Mouse (Mus musculus) limb, embryonic 13.5 days (tissue): ENCODE data around the gene Itpkb. TPM values are rescaled to one million over a fixed set of nuclear protein-coding genes. Genes with fewer than 3 reads are reported as not detected.

Experiments
- ATAC-seq: fragments of 200-750 bp; cut with Nextera tagmentation; 2 replicates; pipeline ENCODE4 v1.8.0; 2017; ENCODE audit warnings: low read depth, moderate number of reproducible peaks, moderate TSS enrichment; ENCODE audit not compliant: low FRiP score
- H3K27ac ChIP-seq: fragments of 300-500 bp; sonication (generic); 2 replicates; pipeline ENCODE4 v1.5.1; 2015; ENCODE audit warnings: inconsistent platforms, mild to moderate bottlenecking, moderate library complexity
- H3K27me3 ChIP-seq: fragments of 300-500 bp; sonication (generic); 2 replicates; pipeline ENCODE4 v1.6.1; 2015; ENCODE audit warnings: mild to moderate bottlenecking, inconsistent platforms
- H3K36me3 ChIP-seq: fragments of 300-500 bp; sonication (generic); 2 replicates; pipeline ENCODE4 v1.6.1; 2015; ENCODE audit warnings: inconsistent platforms, mild to moderate bottlenecking, moderate library complexity
- H3K4me1 ChIP-seq: fragments of 300-500 bp; sonication (generic); 2 replicates; pipeline ENCODE4 v1.6.1; 2015; ENCODE audit warnings: inconsistent platforms
- H3K4me2 ChIP-seq: fragments of 300-500 bp; sonication (generic); replicated peaks from 2 replicates; pipeline ENCODE4 v1.6.1; 2015; ENCODE audit warnings: inconsistent platforms, mild to moderate bottlenecking, moderate library complexity
- H3K4me3 ChIP-seq: fragments of 300-500 bp; sonication (generic); 2 replicates; pipeline ENCODE4 v1.5.1; 2015; ENCODE audit warnings: moderate library complexity, mild to moderate bottlenecking, inconsistent platforms
- H3K9ac ChIP-seq: fragments of 300-500 bp; sonication (generic); 2 replicates; pipeline ENCODE4 v1.6.1; 2015; ENCODE audit warnings: mild to moderate bottlenecking, inconsistent platforms
- H3K9me3 ChIP-seq: fragments of 300-500 bp; sonication (generic); 2 replicates; pipeline ENCODE4 v1.6.1; 2016; ENCODE audit warnings: inconsistent platforms
- WGBS: fragments of 180-500 bp; shearing (Covaris S2); methylation state at CpG from one replicate; pipeline ENCODE4 v1.1.7; 2015; 5-methylcytosine and 5-hydroxymethylcytosine counted together
- polyA plus RNA-seq: library from polyadenylated mRNA; unstranded; fragments of >200 nt; fragmentation: Nextera tagmentation; extraction: Ambion mirVana; gene quantifications from 2 replicates; pipeline ENCODE4 v1.2.1, GENCODE M21; 2015

The Itpkb gene
- polyA plus RNA-seq, 1 experiment from 2014 or later: 10.1 TPM

DNA sequence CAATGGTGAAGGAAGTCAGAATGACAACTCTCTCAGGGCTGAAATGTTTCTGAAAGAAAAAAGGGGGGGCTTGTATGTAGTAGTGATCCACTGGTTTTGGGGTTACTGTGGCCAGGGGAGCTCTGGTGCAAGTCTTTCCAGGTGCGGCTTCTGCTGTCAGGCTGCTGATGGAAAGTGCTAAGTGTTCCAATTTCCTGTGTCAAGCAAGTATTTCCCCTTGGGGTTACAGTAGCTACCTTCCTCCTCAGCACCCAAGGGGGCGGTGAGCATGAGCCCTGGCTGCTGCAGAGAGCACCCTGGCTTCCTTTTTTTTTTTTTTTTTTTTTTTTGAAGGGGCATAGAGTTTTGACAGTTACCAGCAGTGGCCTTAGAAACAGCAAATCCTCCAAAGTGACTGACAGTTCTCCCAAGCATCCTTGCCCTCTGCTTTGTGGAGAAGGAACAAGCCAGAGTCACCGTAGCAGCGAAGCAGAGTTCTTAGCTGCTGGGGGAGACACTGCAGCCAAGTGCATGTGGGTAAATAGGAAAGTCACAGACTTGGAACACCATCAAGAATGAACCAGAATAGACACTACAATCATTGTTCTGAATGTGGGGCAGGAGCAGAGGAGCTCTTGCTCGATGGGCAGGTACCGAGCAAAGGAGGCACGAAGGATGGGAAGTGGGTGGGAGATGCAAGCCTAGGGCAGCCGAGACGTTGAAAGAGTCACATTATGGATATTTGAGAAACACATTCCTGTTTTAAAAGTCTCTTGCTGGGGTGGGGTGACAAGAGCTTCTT, 62.9 kb downstream of the Itpkb start:
- no peak overlapping the region for H3K4me3 ChIP-seq
- no peak overlapping the region for H3K4me2 ChIP-seq
- no peak for ATAC-seq
- H3K27ac ChIP-seq: no peak overlapping the region
- 73% methylated on average over 9 of the region's 9 CpGs for WGBS
- no peak overlapping the region for H3K9ac ChIP-seq
- peaks cover 25% of the 10 kb centered on the region for H3K4me1 ChIP-seq
- H3K27me3 ChIP-seq: no peaks in the 10 kb centered on the region
- peaks cover 3% of the 10 kb centered on the region; the same call in 1 of the 2 replicates for H3K9me3 ChIP-seq
- no peaks in the 10 kb centered on the region for H3K36me3 ChIP-seq

DNA sequence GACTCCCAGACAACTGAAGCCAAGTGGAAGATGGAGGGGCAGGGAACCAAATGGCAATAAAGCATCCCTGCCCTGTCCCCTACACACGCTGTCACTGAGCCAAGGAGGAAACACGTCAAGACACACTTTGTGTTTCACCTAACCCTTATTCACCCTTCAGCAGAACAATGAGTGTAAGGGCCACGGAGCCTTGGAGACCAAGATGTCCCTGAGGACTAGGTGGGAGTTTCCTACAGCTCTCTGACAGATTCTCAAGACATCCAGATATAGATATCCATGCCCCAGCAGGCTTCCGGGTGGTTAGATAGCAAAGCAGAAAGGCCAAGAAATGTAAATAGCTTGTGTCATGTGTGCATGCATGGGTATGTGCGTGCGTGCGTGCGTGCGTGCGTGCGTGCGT, 63.6 kb downstream of the Itpkb start:
- Histone ChIP-seq H3K27ac (no peak overlapping the region), H3K4me1 (peaks cover 18% of the 10 kb centered on the region), H3K9ac (no peak overlapping the region), H3K36me3 (no peaks in the 10 kb centered on the region), H3K27me3 (no peaks in the 10 kb centered on the region), H3K4me2 (no peak overlapping the region), H3K9me3 (peaks cover 3% of the 10 kb centered on the region; the same call in 1 of the 2 replicates), H3K4me3 (no peak overlapping the region)
- ATAC-seq: no peak
- WGBS: 90% methylated on average over 12 of the region's 12 CpGs

DNA sequence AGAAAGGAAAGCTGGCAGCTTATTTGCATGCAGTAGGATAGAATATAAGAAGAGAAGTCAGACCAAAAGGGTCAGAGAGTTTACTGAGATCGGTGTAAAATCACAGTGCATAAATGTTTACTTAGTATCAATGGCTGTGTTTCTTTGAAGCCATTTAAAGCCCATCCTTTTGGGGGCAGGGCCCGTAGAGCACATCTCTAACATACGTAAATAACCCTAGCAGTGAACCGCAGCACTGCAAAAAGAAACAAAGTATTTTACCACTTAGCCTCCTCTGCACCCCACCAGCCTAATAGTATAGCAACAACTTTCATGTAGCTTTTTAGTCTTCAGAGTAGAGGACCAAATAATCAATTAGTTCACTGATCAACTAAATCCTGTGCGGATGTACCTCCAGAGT, 67.4 kb downstream of the Itpkb start:
- H3K9ac ChIP-seq: no peak overlapping the region
- no peak for ATAC-seq
- 69% methylated on average over 5 of the region's 5 CpGs for WGBS
- H3K36me3 ChIP-seq: no peaks in the 10 kb centered on the region
- no peak overlapping the region for H3K4me2 ChIP-seq
- no peak overlapping the region for H3K27ac ChIP-seq
- no peak overlapping the region for H3K4me3 ChIP-seq
- H3K4me1 ChIP-seq: peaks cover 32% of the 10 kb centered on the region
- H3K9me3 ChIP-seq: no peaks in the 10 kb centered on the region
- H3K27me3 ChIP-seq: no peaks in the 10 kb centered on the region

DNA sequence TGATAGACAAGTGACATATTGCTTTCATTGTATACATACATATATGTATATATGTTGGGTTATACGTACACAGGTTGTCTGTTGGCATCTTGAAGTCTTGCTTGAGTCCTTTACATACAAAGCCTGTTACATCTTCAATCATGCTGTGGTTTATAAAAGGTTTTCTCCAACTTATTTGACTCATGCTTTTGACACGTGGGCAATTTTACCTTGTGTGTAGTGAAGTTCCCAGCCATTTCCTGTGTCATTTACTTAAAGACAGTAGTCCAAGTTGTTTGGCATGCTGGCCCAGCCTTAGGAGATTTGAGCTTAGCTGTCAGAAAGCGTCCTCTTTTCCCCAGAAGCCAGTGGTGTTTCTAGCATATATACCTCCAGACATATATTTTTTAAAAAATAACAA, 68.2 kb downstream of the Itpkb start:
- 76% methylated on average over 3 of the region's 3 CpGs for WGBS
- Histone ChIP-seq H3K36me3 (no peaks in the 10 kb centered on the region), H3K4me3 (no peak overlapping the region), H3K27ac (no peak overlapping the region), H3K4me1 (peaks cover 35% of the 10 kb centered on the region), H3K9ac (no peak overlapping the region), H3K9me3 (no peaks in the 10 kb centered on the region), H3K4me2 (no peak overlapping the region), H3K27me3 (no peaks in the 10 kb centered on the region)
- no peak for ATAC-seq

DNA sequence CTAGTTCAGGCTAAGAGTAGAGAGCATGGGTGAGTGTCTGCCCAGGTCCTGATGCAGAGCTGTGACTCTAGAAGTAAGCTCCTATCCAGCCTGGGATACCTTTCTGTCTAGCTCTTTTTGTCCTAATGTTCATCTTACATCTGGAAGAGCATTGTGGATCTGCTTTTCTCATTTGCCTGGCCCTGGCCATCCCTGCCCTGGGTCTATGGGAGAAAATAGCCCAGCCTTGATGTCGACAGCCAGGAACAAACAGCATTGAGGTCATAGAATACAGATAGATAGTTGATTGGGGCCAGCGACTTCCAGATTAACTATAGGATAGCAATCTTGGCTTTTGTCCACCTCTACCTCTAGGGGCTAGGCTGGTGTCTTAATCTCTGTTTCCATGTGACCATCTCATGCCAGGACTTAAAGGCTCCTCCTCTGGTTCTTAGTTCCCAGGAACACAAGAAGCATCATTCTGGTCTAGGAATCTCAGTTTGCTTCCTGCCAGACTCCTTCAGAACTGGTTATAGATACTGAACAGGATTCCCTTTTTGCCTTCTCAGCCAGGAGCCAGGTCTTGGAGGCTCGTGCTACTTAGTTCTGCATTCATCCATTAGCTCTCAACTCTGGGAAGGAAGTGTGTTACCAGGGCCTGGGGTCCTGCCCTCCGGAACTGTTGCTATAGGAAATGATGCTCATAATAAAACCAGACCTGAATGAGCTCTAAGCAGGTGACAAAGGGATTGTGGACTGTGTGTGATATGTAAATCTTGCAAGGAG, 70.6 kb downstream of the Itpkb start:
- Histone ChIP-seq H3K36me3 (no peaks in the 10 kb centered on the region), H3K4me2 (no peak overlapping the region), H3K27me3 (no peaks in the 10 kb centered on the region), H3K9ac (no peak overlapping the region; the same call in 1 of the 2 replicates), H3K4me1 (peaks cover 58% of the 10 kb centered on the region), H3K27ac (no peak overlapping the region; the same call in 1 of the 2 replicates), H3K4me3 (no peak overlapping the region), H3K9me3 (no peaks in the 10 kb centered on the region)
- ATAC-seq: no peak
- WGBS: 74% methylated on average over 4 of the region's 4 CpGs

DNA sequence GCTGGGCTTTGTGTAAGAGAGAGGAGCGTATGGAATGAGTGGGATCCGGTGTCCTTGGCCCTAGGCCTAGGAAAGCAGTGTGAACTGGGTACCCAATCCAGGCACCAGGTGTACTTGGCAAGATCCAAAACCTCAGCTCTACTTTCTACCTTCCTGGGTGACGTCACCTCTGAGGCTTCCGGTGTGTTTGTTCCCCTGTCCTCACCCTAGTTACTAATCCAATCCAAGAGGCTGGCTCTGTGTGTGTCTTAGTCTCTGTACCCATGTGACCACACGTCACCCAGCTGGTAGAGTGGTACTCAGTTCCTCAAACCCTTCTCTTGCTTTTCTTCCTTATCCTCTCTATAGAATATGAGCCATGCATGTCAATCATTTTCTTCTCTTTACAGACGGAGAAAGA, 71.4 kb downstream of the Itpkb start:
- Histone ChIP-seq H3K4me2 (no peak overlapping the region), H3K36me3 (no peaks in the 10 kb centered on the region), H3K9me3 (no peaks in the 10 kb centered on the region), H3K9ac (no peak overlapping the region), H3K27ac (no peak overlapping the region), H3K27me3 (no peaks in the 10 kb centered on the region), H3K4me1 (peaks cover 66% of the 10 kb centered on the region), H3K4me3 (no peak overlapping the region)
- ATAC-seq: no peak
- WGBS: 90% methylated on average over 6 of the region's 6 CpGs

DNA sequence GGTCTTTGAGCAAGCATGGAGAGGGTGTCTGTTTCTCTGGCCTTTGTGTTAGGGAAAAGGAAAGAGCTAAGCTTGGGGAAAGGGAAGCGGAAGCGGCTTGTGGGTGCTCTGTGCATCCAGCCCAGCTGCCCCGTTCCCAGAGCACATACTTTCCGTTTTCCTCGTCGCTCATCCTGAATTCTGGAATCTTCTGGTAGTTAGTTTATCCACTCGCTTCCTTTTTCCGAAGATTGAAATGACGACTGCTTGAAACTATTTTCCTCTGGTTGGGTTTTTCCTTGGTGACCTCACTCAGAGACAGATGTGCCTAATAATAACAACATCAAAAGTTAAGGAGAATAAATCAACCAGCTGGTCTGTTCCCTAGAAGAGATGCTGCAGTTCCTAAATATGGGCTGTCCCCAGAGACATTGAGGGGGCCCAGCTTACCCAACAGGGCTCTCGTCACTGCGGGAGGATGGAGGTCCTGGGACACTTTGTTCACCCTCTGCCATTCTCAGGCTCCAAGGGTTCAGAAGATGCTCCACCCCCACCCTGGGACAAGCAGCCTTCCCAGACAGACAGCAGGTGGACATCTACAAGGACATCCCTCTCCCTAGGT, 72.3 kb downstream of the Itpkb start:
- WGBS: 78% methylated on average over 11 of the region's 11 CpGs
- Histone ChIP-seq H3K27me3 (no peaks in the 10 kb centered on the region), H3K36me3 (no peaks in the 10 kb centered on the region), H3K4me3 (no peak overlapping the region), H3K9me3 (no peaks in the 10 kb centered on the region), H3K4me1 (peaks cover 72% of the 10 kb centered on the region), H3K27ac (peak overlapping the region; percentile 91), H3K4me2 (no peak overlapping the region), H3K9ac (no peak overlapping the region)
- ATAC-seq: no peak

DNA sequence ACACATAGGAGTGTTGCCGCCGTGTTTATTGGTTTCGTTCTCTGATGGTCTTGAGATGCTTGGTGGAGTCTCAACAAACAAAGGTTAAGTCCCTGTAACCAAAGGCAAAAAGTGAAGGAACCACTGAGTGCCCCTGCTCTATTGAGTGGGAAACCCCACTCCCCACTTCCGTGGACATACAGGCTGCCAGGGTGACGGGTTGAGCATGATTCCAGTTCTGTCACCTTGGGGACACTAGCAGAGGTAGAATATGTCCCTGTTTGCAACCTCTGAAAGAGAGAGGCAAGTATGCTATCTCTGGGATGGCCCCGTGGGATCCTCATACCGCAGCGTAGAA, 73.0 kb downstream of the Itpkb start:
- Histone ChIP-seq H3K36me3 (no peaks in the 10 kb centered on the region), H3K4me1 (peaks cover 76% of the 10 kb centered on the region), H3K4me3 (no peak overlapping the region), H3K9ac (peak overlapping the region; percentile 45; the same call in 1 of the 2 replicates), H3K27me3 (no peaks in the 10 kb centered on the region), H3K27ac (peak overlapping the region; percentile 91), H3K9me3 (no peaks in the 10 kb centered on the region), H3K4me2 (peak overlapping the region; percentile 41)
- WGBS: 87% methylated on average over 8 of the region's 8 CpGs
- no peak for ATAC-seq

DNA sequence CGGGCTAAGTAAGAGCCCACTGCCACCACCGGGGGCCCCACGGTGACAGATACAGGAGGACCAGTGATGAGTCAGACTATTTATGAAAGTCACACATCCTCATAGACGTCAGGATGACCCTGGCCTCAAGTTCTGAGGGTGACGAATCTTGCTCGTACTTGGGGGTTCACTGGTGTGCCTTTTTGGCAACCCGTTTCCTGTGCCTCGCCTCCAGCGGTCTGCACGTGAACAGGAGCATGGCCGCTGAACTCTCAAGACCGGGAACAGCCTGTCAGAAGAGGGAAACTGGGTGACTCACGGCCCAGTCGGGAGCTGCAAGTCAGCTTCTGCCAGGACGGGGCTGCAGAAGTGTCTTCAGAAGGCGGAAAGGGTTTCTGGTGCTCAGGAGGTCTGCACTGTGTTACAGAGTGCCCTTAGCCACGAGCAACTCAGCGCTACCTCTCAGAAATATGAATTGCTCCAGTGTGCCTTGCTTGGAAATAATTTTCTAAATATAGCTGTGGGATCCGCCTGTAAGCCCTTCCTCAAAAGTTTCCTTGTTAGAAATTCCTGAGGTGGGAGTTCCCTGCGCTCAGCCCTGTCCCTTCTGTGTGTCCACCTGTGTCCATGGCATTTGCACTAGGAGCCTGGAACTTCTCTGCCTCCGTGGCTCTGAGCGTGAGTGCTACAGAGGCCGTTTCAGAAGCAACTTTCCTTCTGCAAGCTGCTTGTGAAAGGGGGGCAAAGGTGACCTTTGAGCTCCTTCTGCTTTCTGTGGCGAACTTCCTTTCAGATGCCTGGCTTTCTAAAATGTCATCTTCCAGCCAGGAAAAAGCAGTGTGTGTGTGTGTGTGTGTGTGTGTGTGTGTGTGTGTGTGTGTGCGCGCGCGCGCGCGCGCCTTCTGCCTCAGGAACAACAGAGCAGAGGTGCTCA, 73.7 kb downstream of the Itpkb start:
- H3K4me2 ChIP-seq: peak overlapping the region; percentile 41
- 55% methylated on average over 32 of the region's 32 CpGs for WGBS
- ATAC-seq: peak; percentile 66

DNA sequence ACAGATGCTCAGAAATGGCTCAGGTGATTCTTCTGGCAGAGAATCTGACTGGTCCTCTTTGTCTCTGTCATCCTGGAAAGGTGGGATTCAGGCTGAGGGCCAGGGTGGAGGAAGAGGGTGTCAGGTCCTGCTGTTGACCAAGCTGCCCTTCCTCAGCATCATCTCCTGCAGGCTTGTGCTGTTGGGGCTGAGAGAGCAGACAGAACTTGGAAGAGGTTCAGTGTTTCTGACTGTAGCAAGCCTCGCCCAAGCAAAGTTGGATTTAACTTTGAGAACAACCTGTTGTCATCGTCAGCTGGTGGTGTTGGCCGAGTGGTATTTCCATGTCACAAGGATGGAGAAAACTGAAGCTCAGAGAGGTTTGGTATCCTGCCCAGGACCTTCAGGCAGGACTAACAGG, 74.4 kb downstream of the Itpkb start:
- no peak for ATAC-seq
- H3K27me3 ChIP-seq: no peaks in the 10 kb centered on the region
- H3K9me3 ChIP-seq: no peaks in the 10 kb centered on the region
- peaks cover 90% of the 10 kb centered on the region for H3K4me1 ChIP-seq
- peak overlapping the region; percentile 91 for H3K27ac ChIP-seq
- 88% methylated on average over 3 of the region's 3 CpGs for WGBS
- H3K36me3 ChIP-seq: no peaks in the 10 kb centered on the region
- no peak overlapping the region for H3K9ac ChIP-seq
- no peak overlapping the region for H3K4me3 ChIP-seq
- peak overlapping the region; percentile 41; the same call in 1 of the 2 replicates for H3K4me2 ChIP-seq

More for the DNA sequence above, 73.7 kb downstream of the Itpkb start:
- Histone ChIP-seq H3K4me1 (peaks cover 83% of the 10 kb centered on the region), H3K4me3 (no peak overlapping the region), H3K9me3 (no peaks in the 10 kb centered on the region), H3K9ac (peak overlapping the region; percentile 45; the same call in 1 of the 2 replicates), H3K27ac (peak overlapping the region; percentile 91), H3K27me3 (no peaks in the 10 kb centered on the region), H3K36me3 (no peaks in the 10 kb centered on the region)

DNA sequence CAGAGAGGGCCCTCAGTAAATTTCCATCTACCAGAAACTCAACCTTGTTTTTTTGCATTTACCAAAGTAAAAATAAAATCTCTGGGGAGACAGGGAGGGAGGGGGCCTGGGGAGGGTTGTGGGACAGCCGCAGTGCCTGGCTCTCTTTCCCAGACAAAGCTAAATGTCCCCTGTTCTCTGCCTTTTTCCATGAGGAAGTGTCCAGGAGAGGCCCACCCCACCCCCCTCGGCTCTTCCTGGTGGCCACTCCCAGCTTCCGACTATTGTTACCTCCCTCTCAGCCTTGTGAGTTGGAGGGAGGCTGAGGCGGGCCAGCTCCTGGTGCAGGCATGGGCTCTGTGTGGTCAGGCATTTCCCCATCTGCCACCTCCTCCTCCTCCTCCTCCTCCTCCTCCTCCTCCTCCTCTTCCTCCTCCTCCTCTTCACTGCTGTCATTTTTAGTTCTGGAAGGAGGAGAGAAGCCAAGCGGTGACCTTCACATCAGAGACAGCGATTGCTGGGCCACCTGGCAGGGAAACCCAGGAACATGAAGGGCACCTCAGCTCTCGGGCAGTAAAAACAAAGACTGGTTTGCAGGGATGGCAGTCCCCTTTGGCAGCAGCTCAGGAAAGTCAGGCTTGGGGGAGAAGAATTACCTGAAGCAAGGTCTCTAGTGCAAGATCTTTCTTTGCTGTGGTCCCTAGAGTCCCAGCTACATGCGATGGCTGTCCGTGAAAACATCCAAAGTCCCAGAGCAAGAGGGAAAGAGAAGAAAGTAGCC, 75.5 kb downstream of the Itpkb start:
- no peak for ATAC-seq
- no peak overlapping the region; the same call in 1 of the 2 replicates for H3K4me2 ChIP-seq
- 0 out of 2 replicates have a peak overlapping the region, but pooled peaks have one; percentile 13 for H3K9ac ChIP-seq
- no peaks in the 10 kb centered on the region for H3K27me3 ChIP-seq
- H3K27ac ChIP-seq: no peak overlapping the region
- no peaks in the 10 kb centered on the region for H3K9me3 ChIP-seq
- H3K4me1 ChIP-seq: peaks cover 91% of the 10 kb centered on the region
- H3K36me3 ChIP-seq: no peaks in the 10 kb centered on the region
- no peak overlapping the region for H3K4me3 ChIP-seq
- WGBS: 86% methylated on average over 9 of the region's 9 CpGs
